Mouse (Mus musculus) ES-Bruce4 (cell line): ENCODE results near the gene Abcb8. TPM values are rescaled to one million over a fixed set of nuclear protein-coding genes. Genes with fewer than 3 reads are reported as not detected.
A peak's percentile ranks its signal among the peaks of the same experiment; 100 is the strongest.

Experiments used
- H3K27ac ChIP-seq: 2 replicates; pipeline ENCODE4 v1.5.1; 2012; ENCODE audit warnings: low read length, inconsistent platforms; ENCODE audit not compliant: insufficient read depth
- H3K27me3 ChIP-seq: 2 replicates; pipeline ENCODE4 v1.6.1; 2012; ENCODE audit warnings: mild to moderate bottlenecking, low read length, inconsistent platforms; ENCODE audit not compliant: control insufficient read depth, poor library complexity, insufficient read depth, severe bottlenecking
- H3K36me3 ChIP-seq: 2 replicates; pipeline ENCODE4 v1.6.1; 2012; ENCODE audit warnings: inconsistent platforms, mild to moderate bottlenecking, low read length, moderate library complexity; ENCODE audit not compliant: control insufficient read depth, poor library complexity, insufficient read depth, severe bottlenecking
- H3K4me1 ChIP-seq: one replicate; pipeline ENCODE4 v1.8.1; 2011; ENCODE audit warnings: low read length; ENCODE audit not compliant: control insufficient read depth, insufficient read depth
- H3K4me3 ChIP-seq: 2 replicates; pipeline ENCODE4 v1.5.1; 2011; ENCODE audit warnings: low read depth, mild to moderate bottlenecking, low read length
- H3K9ac ChIP-seq: 2 replicates; pipeline ENCODE4 v1.6.1; 2012; ENCODE audit warnings: low read depth, mild to moderate bottlenecking, inconsistent platforms; ENCODE audit not compliant: poor library complexity, severe bottlenecking
- H3K9me3 ChIP-seq: replicated peaks from 2 replicates; pipeline ENCODE4 v1.6.1; 2012; ENCODE audit warnings: mild to moderate bottlenecking, low read length, inconsistent platforms; ENCODE audit not compliant: control insufficient read depth, poor library complexity, insufficient read depth, severe bottlenecking
- CTCF ChIP-seq: IDR thresholded peaks from one replicate; pipeline ENCODE4 v1.8.1; 2011; ENCODE audit warnings: low read depth, low read length
- EP300 ChIP-seq: IDR thresholded peaks from 2 replicates; pipeline ENCODE4 v1.6.1; 2011; ENCODE audit warnings: low read depth, low read length; ENCODE audit not compliant: insufficient read depth
- POLR2A ChIP-seq: IDR thresholded peaks from one replicate; pipeline ENCODE4 v1.8.1; 2011; ENCODE audit warnings: low read length; ENCODE audit not compliant: insufficient read depth
- polyA plus RNA-seq: library from polyadenylated mRNA; stranded (reverse); fragments of >200 nt; gene quantifications from 2 replicates; pipeline ENCODE4 v1.2.4, GENCODE M21; 2011; ENCODE audit warnings: low read depth; ENCODE audit not compliant: missing spikeins, insufficient read depth, insufficient read length

Gene Abcb8
- polyA plus RNA-seq, 1 experiment, result 29.6 TPM

GRCm38 (mm10) chr5:24442029-24442428 lies 48.6 kb downstream of the Abcb8 start:
- no peaks in the 10 kb centered on the region for H3K27me3 ChIP-seq
- TF ChIP-seq EP300 (no peak), CTCF (no peak), POLR2A (no peak)
- H3K9ac ChIP-seq, result no peak overlapping the region
- H3K27ac ChIP-seq, result no peak overlapping the region
- H3K4me1 ChIP-seq, result peaks cover 2% of the 10 kb centered on the region
- H3K4me3 ChIP-seq, result no peak overlapping the region
- no peaks in the 10 kb centered on the region for H3K9me3 ChIP-seq
- no peaks in the 10 kb centered on the region; the same call in 1 of the 2 replicates for H3K36me3 ChIP-seq

- Histone ChIP-seq H3K4me1 (peaks cover 2% of the 10 kb centered on the region), H3K9me3 (no peaks in the 10 kb centered on the region), H3K27ac (no peak overlapping the region), H3K4me3 (no peak overlapping the region), H3K27me3 (no peaks in the 10 kb centered on the region), H3K36me3 (no peaks in the 10 kb centered on the region; the same call in 1 of the 2 replicates), H3K9ac (no peak overlapping the region)
- TF ChIP-seq POLR2A, result no peak
- TF ChIP-seq EP300, result no peak
- TF ChIP-seq CTCF, result no peak
Measured at GRCm38 (mm10) chr5:24443204-24443603, 49.7 kb downstream of the Abcb8 start.

GRCm38 (mm10) chr5:24443927-24444326 lies 50.5 kb downstream of the Abcb8 start:
- H3K4me1 ChIP-seq, result peaks cover 2% of the 10 kb centered on the region
- H3K9me3 ChIP-seq, result no peaks in the 10 kb centered on the region
- no peaks in the 10 kb centered on the region; the same call in 1 of the 2 replicates for H3K36me3 ChIP-seq
- TF ChIP-seq EP300 (no peak), CTCF (no peak), POLR2A (no peak)
- no peak overlapping the region for H3K27ac ChIP-seq
- no peaks in the 10 kb centered on the region for H3K27me3 ChIP-seq
- peak overlapping the region; percentile 92 for H3K9ac ChIP-seq
- peak overlapping the region; percentile 17; the same call in 1 of the 2 replicates for H3K4me3 ChIP-seq

DNA sequence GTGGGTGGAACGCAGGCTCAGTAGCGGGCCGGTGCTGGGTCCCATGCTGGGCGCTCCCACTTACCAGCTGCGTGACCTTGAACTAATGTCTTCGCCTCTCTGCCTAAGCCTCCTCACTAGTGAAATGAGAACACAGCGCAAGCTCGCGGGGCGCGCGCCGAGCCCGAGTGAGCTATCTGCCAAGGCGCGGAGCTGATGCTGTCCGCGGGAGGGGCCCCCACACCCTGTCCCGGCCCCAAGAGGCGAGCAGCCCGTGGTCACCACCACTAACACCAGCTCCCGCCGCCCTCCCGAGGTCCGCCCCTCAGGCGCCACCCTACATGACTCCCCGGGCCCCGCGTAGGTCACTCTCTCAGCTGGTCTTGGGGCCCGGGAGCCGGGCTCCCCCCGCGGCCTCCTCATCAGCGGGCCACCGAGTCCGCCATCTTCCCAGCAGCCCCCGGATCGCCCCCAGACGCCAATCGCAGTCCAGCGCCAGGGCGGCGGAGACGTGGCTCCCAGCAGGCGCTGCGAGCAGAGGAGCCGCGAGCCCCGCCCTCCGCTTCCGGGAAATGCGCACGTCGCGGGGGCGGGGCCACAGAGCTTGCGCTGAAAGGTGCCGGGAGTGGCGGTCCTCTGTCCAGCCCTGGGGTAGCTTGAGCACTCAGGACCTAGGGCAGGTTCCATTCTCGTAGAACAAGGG lies 51.4 kb downstream of the Abcb8 start, which contains the start of gene Fastk:
Gene Fastk (minus strand): TSS at position 542 of the 682 bp plus-strand sequence.
- TF ChIP-seq EP300, result no peak
- peak; percentile 24 for TF ChIP-seq POLR2A
- H3K27ac ChIP-seq, result 0 out of 2 replicates have a peak within 1 kb of the TSS, but pooled peaks have one; percentile 10

DNA sequence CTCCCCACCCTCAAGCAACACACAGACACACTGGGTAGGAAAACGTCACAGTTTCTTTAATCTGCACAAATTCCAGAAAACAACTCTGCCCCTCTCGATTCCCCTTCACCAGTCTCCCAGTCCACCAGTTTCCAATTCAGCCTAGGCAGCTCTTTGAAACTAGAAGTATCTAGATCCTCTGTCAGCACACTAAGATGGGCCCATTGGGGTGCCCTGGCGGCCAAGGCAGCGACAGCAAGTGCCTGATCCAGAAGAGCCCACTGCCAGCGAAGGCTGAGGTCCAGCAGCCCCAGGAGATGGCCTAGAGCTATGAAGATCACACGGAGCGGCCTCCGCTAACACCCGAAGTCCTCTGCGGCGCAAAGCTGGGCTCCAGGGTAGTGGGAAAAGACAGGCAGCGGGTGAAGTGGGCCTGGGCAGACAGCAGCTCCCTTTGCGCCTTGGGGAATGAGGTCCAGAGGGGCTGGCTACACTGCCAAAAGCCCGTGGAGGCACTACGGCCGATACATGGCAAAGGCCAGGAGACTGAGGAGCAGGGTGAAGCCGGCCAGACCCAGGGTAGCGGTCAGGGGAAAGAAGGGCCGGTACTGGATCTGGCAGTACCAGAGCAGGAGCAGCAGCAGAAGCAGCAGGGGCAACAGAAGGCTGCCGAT lies 52.1 kb downstream of the Abcb8 start:
- no peaks in the 10 kb centered on the region for H3K27me3 ChIP-seq
- no peaks in the 10 kb centered on the region for H3K36me3 ChIP-seq
- H3K9ac ChIP-seq, result peak overlapping the region; percentile 41; the same call in 1 of the 2 replicates
- H3K4me1 ChIP-seq, result peaks cover 2% of the 10 kb centered on the region
- H3K4me3 ChIP-seq, result peak overlapping the region; percentile 48
- no peak overlapping the region for H3K27ac ChIP-seq
- TF ChIP-seq EP300, result no peak
- TF ChIP-seq CTCF, result no peak
- no peak for TF ChIP-seq POLR2A
- no peaks in the 10 kb centered on the region for H3K9me3 ChIP-seq

More for the DNA sequence above, 51.4 kb downstream of the Abcb8 start, which contains the start of gene Fastk:
- Histone ChIP-seq H3K27me3 (no peaks in the 10 kb centered on the region), H3K4me3 (peak within 1 kb of the TSS; percentile 91), H3K36me3 (no peaks in the 10 kb centered on the region; the same call in 1 of the 2 replicates), H3K9ac (peak within 1 kb of the TSS; percentile 92), H3K4me1 (peaks cover 2% of the 10 kb centered on the region), H3K9me3 (no peaks in the 10 kb centered on the region)

- Histone ChIP-seq H3K27me3 (no peaks in the 10 kb centered on the region), H3K9ac (no peak overlapping the region), H3K9me3 (no peaks in the 10 kb centered on the region), H3K4me1 (peaks cover 2% of the 10 kb centered on the region), H3K36me3 (no peaks in the 10 kb centered on the region), H3K27ac (no peak overlapping the region), H3K4me3 (no peak overlapping the region)
- no peak for TF ChIP-seq CTCF
- TF ChIP-seq POLR2A, result no peak
- TF ChIP-seq EP300, result no peak
Measured at GRCm38 (mm10) chr5:24446630-24447029, 53.2 kb downstream of the Abcb8 start.
